Mouse (Mus musculus): Measurements from ENCODE around the gene Man1a. TPM values are rescaled to one million over a fixed set of nuclear protein-coding genes. Genes with fewer than 3 reads are reported as not detected.

Man1a gene
- polyA plus RNA-seq, 1 experiment from 2014 or later, result 12.6 TPM

DNA sequence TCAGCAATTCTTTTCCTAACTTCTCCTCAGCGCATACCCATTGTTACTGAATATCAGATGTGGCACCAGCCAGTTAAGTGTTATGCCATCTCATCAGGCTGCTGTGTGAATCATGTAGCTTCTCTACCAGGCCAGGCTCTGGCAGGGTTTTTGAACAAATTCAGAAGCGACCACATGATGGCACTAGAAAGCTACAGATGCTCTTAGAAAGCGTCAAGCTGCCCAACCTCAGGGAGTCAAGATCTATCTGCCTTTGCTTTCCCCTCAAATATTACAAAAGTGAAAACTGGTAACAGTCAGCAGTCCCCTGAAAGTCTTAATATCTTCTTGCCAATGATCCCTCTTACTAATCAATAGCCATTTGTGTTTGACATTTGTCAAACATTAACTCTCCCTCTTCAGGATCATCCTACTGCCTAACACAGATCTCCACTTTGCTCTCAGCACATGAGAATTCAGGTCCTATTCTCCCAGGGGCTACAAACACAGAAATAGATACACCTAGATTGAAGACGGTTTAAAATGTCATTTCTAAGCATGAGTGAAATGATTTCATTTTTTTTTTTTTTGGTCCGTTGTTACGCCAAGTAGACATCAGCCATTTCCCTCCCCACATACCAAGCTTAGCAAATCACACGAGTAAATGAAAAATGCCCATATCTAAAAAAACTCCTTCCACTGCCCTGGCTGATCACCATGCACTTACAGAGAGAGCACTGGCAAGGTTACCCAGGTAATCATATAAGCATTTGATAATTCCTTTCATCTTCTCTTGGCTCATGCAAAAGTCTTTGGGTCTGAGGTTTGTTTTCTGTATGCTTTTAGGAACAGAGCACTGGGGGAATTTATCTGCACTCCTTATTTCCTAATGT is 212.7 kb downstream of the Man1a start:
- ATAC-seq (replicated peaks; ENCODE audit: low FRiP score), result peak; percentile 34
- WGBS, result 41% methylated on average over 7 of the region's 7 CpGs

DNA sequence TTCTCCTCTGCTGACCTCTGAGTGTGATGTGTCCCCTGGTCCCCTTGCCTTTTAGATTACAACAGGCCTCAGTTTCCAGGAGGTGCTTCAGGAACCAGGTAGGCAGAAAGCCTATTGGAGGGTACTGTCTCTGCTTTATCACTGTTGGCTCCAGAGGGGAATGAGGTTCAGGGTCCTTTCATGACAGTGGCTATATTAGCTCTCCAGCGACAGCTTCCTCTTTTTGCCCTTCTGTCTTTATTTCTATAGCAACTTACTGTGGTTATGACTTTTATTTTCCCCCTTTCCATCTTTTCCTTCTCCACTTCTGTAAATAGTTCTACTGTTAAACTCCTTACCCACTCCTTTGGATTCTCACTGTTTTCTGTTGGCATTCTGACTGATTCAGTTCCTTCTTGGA is 216.5 kb downstream of the Man1a start:
- H3K36me3 ChIP-seq (ENCODE audit: control insufficient read depth, insufficient read depth, low read length), result no peaks in the 10 kb centered on the region
- no peak overlapping the region for H3K9ac ChIP-seq (ENCODE audit: low read depth, low read length)
- no peak overlapping the region for H3K27ac ChIP-seq (ENCODE audit: low read depth, low read length)
- no peak overlapping the region for H3K4me2 ChIP-seq
- H3K27me3 ChIP-seq (replicated peaks; ENCODE audit: control insufficient read depth, insufficient read depth, low read length), result no peaks in the 10 kb centered on the region
- DNase-seq (ENCODE audit: low spot score), result no peak
- no peak for ATAC-seq (replicated peaks; ENCODE audit: low FRiP score)
- 55% methylated on average over 1 of the region's 1 CpGs for WGBS
- H3K4me1 ChIP-seq (replicated peaks; ENCODE audit: control insufficient read depth, insufficient read depth, low read length), result no peaks in the 10 kb centered on the region
- H3K4me3 ChIP-seq (ENCODE audit: low read depth, low read length), result no peak overlapping the region
- H3K9me3 ChIP-seq (ENCODE audit: control insufficient read depth, low read length), result no peaks in the 10 kb centered on the region

More for the DNA sequence above, 212.7 kb downstream of the Man1a start:
- Histone ChIP-seq H3K27ac (ENCODE audit: low read depth, low read length) (no peak overlapping the region), H3K9ac (ENCODE audit: low read depth, low read length) (no peak overlapping the region), H3K36me3 (ENCODE audit: control insufficient read depth, insufficient read depth, low read length) (no peaks in the 10 kb centered on the region), H3K9me3 (ENCODE audit: control insufficient read depth, low read length) (no peaks in the 10 kb centered on the region), H3K27me3 (replicated peaks; ENCODE audit: control insufficient read depth, insufficient read depth, low read length) (no peaks in the 10 kb centered on the region), H3K4me1 (replicated peaks; ENCODE audit: control insufficient read depth, insufficient read depth, low read length) (no peaks in the 10 kb centered on the region), H3K4me3 (ENCODE audit: low read depth, low read length) (no peak overlapping the region), H3K4me2 (no peak overlapping the region)
- DNase-seq (ENCODE audit: low spot score), result no peak

DNA sequence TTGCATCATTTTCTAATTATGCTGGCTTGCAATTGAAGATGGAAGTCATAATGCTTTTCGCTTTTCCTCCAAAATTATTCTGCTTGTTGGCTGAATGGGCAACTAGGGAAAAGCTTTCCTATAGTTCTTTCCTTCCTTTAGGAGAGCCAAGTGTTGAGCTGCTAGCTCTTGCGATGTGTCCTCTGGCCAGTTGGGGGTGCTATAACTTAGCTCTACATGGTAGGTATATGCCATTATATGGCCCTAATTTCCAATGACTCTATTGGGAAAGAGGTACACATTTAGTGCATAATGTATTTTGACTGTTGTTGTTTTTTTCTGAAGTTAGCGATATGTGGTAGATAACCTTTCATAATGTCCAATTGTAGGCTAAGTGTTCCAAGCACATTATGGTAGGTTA is 217.2 kb downstream of the Man1a start:
- no peak overlapping the region for H3K9ac ChIP-seq (ENCODE audit: low read depth, low read length)
- WGBS, result 75% methylated on average over 3 of the region's 3 CpGs
- H3K27ac ChIP-seq (ENCODE audit: low read depth, low read length), result no peak overlapping the region
- H3K27me3 ChIP-seq (replicated peaks; ENCODE audit: control insufficient read depth, insufficient read depth, low read length), result no peaks in the 10 kb centered on the region
- no peaks in the 10 kb centered on the region for H3K4me1 ChIP-seq (replicated peaks; ENCODE audit: control insufficient read depth, insufficient read depth, low read length)
- H3K4me3 ChIP-seq (ENCODE audit: low read depth, low read length), result no peak overlapping the region
- no peaks in the 10 kb centered on the region for H3K9me3 ChIP-seq (ENCODE audit: control insufficient read depth, low read length)
- no peaks in the 10 kb centered on the region for H3K36me3 ChIP-seq (ENCODE audit: control insufficient read depth, insufficient read depth, low read length)
- no peak overlapping the region for H3K4me2 ChIP-seq
- ATAC-seq (replicated peaks; ENCODE audit: low FRiP score), result no peak
- no peak for DNase-seq (ENCODE audit: low spot score)

Measured in liver, embryonic 11.5 days (tissue).